Mouse (Mus musculus): ENCODE data around the gene Polr3g. TPM values are rescaled to one million over a fixed set of nuclear protein-coding genes. Genes with fewer than 3 reads are reported as not detected.

Gene Polr3g
- total and polyA plus RNA-seq, 2 experiments = 1.9 to 8.7 TPM

DNA sequence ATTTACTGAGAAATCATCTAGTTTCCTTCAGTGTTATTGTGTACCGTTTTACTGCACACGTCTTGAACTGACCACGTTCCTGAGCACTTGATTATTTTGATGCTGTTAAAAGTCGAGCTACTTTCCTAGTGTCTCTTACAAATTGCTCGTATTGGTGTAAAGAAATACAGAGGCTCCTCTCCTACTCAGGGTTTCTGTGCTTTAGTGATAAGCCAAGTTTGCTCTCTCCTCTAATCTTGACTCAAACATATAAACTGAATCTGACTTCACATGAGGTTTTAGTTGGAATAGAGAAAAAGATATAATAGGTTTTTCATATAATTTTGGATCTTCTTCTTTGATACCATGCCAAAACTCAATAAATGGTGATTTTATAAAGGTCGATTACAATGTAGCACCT is 64.5 kb downstream of the Polr3g start:
- H3K27me3 ChIP-seq (ENCODE audit: control insufficient read depth, insufficient read depth, low read length) = no peaks in the 10 kb centered on the region
- no peaks in the 10 kb centered on the region for H3K4me1 ChIP-seq (ENCODE audit: control insufficient read depth, insufficient read depth, low read length)
- H3K36me3 ChIP-seq (ENCODE audit: control insufficient read depth, insufficient read depth, low read length) = no peaks in the 10 kb centered on the region
- H3K79me2 ChIP-seq (ENCODE audit: control insufficient read depth, insufficient read depth, low read length) = no peaks in the 10 kb centered on the region; the same call in 1 of the 2 replicates
- WGBS = 85% methylated on average over 6 of the region's 6 CpGs
- no peak overlapping the region for H3K27ac ChIP-seq (replicated peaks; ENCODE audit: insufficient read depth, low read depth, low read length)
- H3K4me3 ChIP-seq (ENCODE audit: insufficient read depth, low read depth, low read length) = no peak overlapping the region
- TF ChIP-seq CTCF (IDR thresholded peaks at IDR 0.05; ENCODE audit: low read depth, low read length) (no peak), POLR2A (IDR thresholded peaks at IDR 0.05; ENCODE audit: extremely low read depth, insufficient read depth, low read length) (no peak)
- no peak for DNase-seq (ENCODE audit: extremely low read depth, low read depth, low spot score)
- H3K9ac ChIP-seq (ENCODE audit: low read depth, low read length) = no peak overlapping the region

DNA sequence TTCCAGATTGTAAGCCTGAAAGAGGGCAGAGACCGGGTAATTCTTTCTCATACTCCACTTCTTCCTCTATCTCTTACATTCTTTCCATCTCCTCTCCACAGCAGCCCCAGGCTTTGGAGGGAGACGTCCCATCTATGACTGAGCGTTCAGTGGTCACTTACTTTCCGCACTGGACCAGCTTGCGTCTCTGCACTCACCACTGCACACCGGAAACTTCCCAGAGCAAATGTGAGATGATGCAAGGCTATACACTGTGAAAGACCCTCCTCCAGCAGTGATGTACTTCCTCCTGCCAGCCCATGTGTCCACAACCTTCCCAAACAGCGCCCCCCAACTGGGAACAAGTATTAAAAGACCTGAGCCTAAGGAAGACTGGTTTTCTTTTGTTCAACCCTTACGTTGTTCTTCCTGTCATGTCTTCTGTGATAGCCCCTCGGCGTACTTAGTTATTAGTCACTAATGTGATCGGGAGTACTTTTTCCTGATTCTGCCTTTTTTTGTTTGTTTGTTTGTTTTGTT is 66.7 kb downstream of the Polr3g start:
- no peak overlapping the region for H3K9ac ChIP-seq (ENCODE audit: low read depth, low read length)
- no peak overlapping the region for H3K4me3 ChIP-seq (ENCODE audit: insufficient read depth, low read depth, low read length)
- TF ChIP-seq CTCF (IDR thresholded peaks at IDR 0.05; ENCODE audit: low read depth, low read length) (no peak), POLR2A (IDR thresholded peaks at IDR 0.05; ENCODE audit: extremely low read depth, insufficient read depth, low read length) (no peak)
- H3K27me3 ChIP-seq (ENCODE audit: control insufficient read depth, insufficient read depth, low read length) = no peaks in the 10 kb centered on the region
- DNase-seq (ENCODE audit: extremely low read depth, low read depth, low spot score) = no peak
- 89% methylated on average over 11 of the region's 11 CpGs for WGBS
- no peaks in the 10 kb centered on the region; the same call in 1 of the 2 replicates for H3K79me2 ChIP-seq (ENCODE audit: control insufficient read depth, insufficient read depth, low read length)
- no peak overlapping the region for H3K27ac ChIP-seq (replicated peaks; ENCODE audit: insufficient read depth, low read depth, low read length)
- no peaks in the 10 kb centered on the region for H3K4me1 ChIP-seq (ENCODE audit: control insufficient read depth, insufficient read depth, low read length)
- H3K36me3 ChIP-seq (ENCODE audit: control insufficient read depth, insufficient read depth, low read length) = no peaks in the 10 kb centered on the region

GRCm38 (mm10) chr13:81642491-81643149 is 68.2 kb downstream of the Polr3g start:
- H3K4me1 ChIP-seq (ENCODE audit: control insufficient read depth, insufficient read depth, low read length) = no peaks in the 10 kb centered on the region
- 64% methylated on average over 7 of the region's 7 CpGs for WGBS
- H3K79me2 ChIP-seq (ENCODE audit: control insufficient read depth, insufficient read depth, low read length) = no peaks in the 10 kb centered on the region; the same call in 1 of the 2 replicates
- H3K36me3 ChIP-seq (ENCODE audit: control insufficient read depth, insufficient read depth, low read length) = no peaks in the 10 kb centered on the region
- no peak overlapping the region for H3K4me3 ChIP-seq (ENCODE audit: insufficient read depth, low read depth, low read length)
- TF ChIP-seq CTCF (IDR thresholded peaks at IDR 0.05; ENCODE audit: low read depth, low read length) (no peak), POLR2A (IDR thresholded peaks at IDR 0.05; ENCODE audit: extremely low read depth, insufficient read depth, low read length) (no peak)
- DNase-seq (ENCODE audit: extremely low read depth, low read depth, low spot score) = no peak
- H3K27me3 ChIP-seq (ENCODE audit: control insufficient read depth, insufficient read depth, low read length) = no peaks in the 10 kb centered on the region
- H3K9ac ChIP-seq (ENCODE audit: low read depth, low read length) = no peak overlapping the region
- no peak overlapping the region for H3K27ac ChIP-seq (replicated peaks; ENCODE audit: insufficient read depth, low read depth, low read length)

DNA sequence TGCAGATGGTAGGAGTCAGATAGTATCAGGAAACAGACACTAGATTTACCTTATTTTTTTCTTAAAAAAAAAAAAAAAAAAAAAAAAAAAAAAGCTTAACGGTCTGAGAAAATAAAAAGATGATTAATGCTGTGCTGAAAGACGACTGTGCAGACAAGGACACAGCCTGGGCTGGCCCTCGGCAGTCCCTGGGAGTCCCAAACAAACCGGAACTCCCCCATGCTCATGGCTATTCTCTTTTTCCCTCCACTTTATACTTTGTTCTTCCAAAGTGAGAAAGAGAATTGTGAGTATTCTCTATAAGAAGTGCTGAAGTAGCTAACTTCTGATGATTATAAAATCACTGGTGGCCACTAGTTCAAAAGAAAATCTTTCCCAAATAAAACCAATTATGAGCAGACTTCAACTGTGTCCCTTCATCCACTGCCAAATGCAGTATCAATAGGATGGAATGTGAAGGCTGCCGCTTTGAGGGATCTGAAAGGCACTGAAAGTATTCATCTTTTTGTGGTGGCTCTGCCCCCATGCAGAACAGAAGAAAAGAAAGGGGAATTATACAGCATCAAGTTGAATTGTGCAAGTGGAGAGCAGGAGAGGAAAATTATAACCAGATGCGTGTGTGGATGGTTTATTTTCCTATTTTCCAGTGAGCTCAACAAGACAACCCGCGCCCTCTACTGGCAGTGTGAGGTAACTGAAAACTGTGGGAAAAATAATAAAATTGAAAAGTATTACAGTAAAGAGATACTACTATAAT is 69.3 kb downstream of the Polr3g start:
- no peak overlapping the region for H3K27ac ChIP-seq (replicated peaks; ENCODE audit: insufficient read depth, low read depth, low read length)
- H3K4me3 ChIP-seq (ENCODE audit: insufficient read depth, low read depth, low read length) = no peak overlapping the region
- H3K79me2 ChIP-seq (ENCODE audit: control insufficient read depth, insufficient read depth, low read length) = no peaks in the 10 kb centered on the region; the same call in 1 of the 2 replicates
- TF ChIP-seq POLR2A (IDR thresholded peaks at IDR 0.05; ENCODE audit: extremely low read depth, insufficient read depth, low read length) (no peak), CTCF (IDR thresholded peaks at IDR 0.05; ENCODE audit: low read depth, low read length) (peak; percentile 64)
- H3K27me3 ChIP-seq (ENCODE audit: control insufficient read depth, insufficient read depth, low read length) = no peaks in the 10 kb centered on the region
- no peak overlapping the region for H3K9ac ChIP-seq (ENCODE audit: low read depth, low read length)
- DNase-seq (ENCODE audit: extremely low read depth, low read depth, low spot score) = peak; percentile 24
- no peaks in the 10 kb centered on the region for H3K4me1 ChIP-seq (ENCODE audit: control insufficient read depth, insufficient read depth, low read length)
- 21% methylated on average over 8 of the region's 8 CpGs for WGBS
- no peaks in the 10 kb centered on the region for H3K36me3 ChIP-seq (ENCODE audit: control insufficient read depth, insufficient read depth, low read length)

- H3K27ac ChIP-seq (replicated peaks; ENCODE audit: insufficient read depth, low read depth, low read length) = no peak overlapping the region
- H3K36me3 ChIP-seq (ENCODE audit: control insufficient read depth, insufficient read depth, low read length) = no peaks in the 10 kb centered on the region
- TF ChIP-seq CTCF (IDR thresholded peaks at IDR 0.05; ENCODE audit: low read depth, low read length) = no peak
- no peak for TF ChIP-seq POLR2A (IDR thresholded peaks at IDR 0.05; ENCODE audit: extremely low read depth, insufficient read depth, low read length)
- no peaks in the 10 kb centered on the region for H3K4me1 ChIP-seq (ENCODE audit: control insufficient read depth, insufficient read depth, low read length)
- H3K79me2 ChIP-seq (ENCODE audit: control insufficient read depth, insufficient read depth, low read length) = no peaks in the 10 kb centered on the region; the same call in 1 of the 2 replicates
- 35% methylated on average over 6 of the region's 6 CpGs for WGBS
- H3K9ac ChIP-seq (ENCODE audit: low read depth, low read length) = no peak overlapping the region
- H3K4me3 ChIP-seq (ENCODE audit: insufficient read depth, low read depth, low read length) = no peak overlapping the region
- DNase-seq (ENCODE audit: extremely low read depth, low read depth, low spot score) = no peak
- no peaks in the 10 kb centered on the region for H3K27me3 ChIP-seq (ENCODE audit: control insufficient read depth, insufficient read depth, low read length)
Observed at GRCm38 (mm10) chr13:81640881-81641280, 69.9 kb downstream of the Polr3g start.

Measured in liver, adult 2 months (tissue).